Mouse (Mus musculus) small intestine, adult 2 months (tissue): Measurements from ENCODE around the gene Pkd1l1.

Experiments used
- CTCF ChIP-seq: fragments of 200-500 bp; IDR thresholded peaks from 2 replicates; pipeline ENCODE4 v1.5.1; 2012; ENCODE audit warnings: low read depth, mild to moderate bottlenecking, control low read depth, inconsistent platforms, low read length, moderate library complexity, mixed read lengths; ENCODE audit not compliant: insufficient replicate concordance, insufficient read length; ENCODE audit errors: extremely low read depth
- POLR2A ChIP-seq: fragments of 200-500 bp; IDR thresholded peaks from 2 replicates; pipeline ENCODE4 v1.6.1; 2012; ENCODE audit warnings: low read depth, mild to moderate bottlenecking, control low read depth, inconsistent platforms, low read length, moderate library complexity

- no peak for TF ChIP-seq CTCF
- TF ChIP-seq POLR2A: no peak
Observed at GRCm38 (mm10) chr11:8830551-8830950, 142.5 kb downstream of the Pkd1l1 start.
